Mouse (Mus musculus) hindbrain, embryonic 16.5 days (tissue): Measurements from ENCODE around the gene Ifit1bl1. TPM values are rescaled to one million over a fixed set of nuclear protein-coding genes. Genes with fewer than 3 reads are reported as not detected.
"Not testable (repeated sequence)": the region's sequence is repeated elsewhere in the genome, so short reads cannot be mapped to it uniquely, and the experiment has no call there.

Experiments
- ATAC-seq: fragments of 200-750 bp; cut with Nextera tagmentation; 2 replicates; pipeline ENCODE4 v1.8.0; 2017; ENCODE audit warnings: moderate TSS enrichment, moderate library complexity
- H3K27ac ChIP-seq: fragments of 300-500 bp; sonication (generic); 2 replicates; pipeline ENCODE4 v1.5.1; 2014; ENCODE audit warnings: low read depth, mild to moderate bottlenecking, control low read depth, low read length, moderate library complexity
- H3K27me3 ChIP-seq: fragments of 300-500 bp; sonication (generic); replicated peaks from 2 replicates; pipeline ENCODE4 v1.6.1; 2014; ENCODE audit warnings: low read length; ENCODE audit not compliant: control insufficient read depth, insufficient read depth
- H3K36me3 ChIP-seq: fragments of 300-500 bp; sonication (generic); 2 replicates; pipeline ENCODE4 v1.6.1; 2014; ENCODE audit warnings: mild to moderate bottlenecking, low read length, moderate library complexity, mixed read lengths; ENCODE audit not compliant: control insufficient read depth, insufficient read depth
- H3K4me1 ChIP-seq: fragments of 300-500 bp; sonication (generic); 2 replicates; pipeline ENCODE4 v1.6.1; 2014; ENCODE audit warnings: low read depth, low read length; ENCODE audit not compliant: control insufficient read depth, insufficient read depth
- H3K4me2 ChIP-seq: fragments of 300-500 bp; sonication (generic); 2 replicates; pipeline ENCODE4 v1.6.1; 2014; ENCODE audit warnings: mild to moderate bottlenecking, low read length, control low read depth, moderate library complexity
- H3K4me3 ChIP-seq: fragments of 300-500 bp; sonication (generic); 2 replicates; pipeline ENCODE4 v1.5.1; 2014; ENCODE audit warnings: mild to moderate bottlenecking, low read length, control low read depth, moderate library complexity
- H3K9ac ChIP-seq: fragments of 300-500 bp; sonication (generic); 2 replicates; pipeline ENCODE4 v1.6.1; 2014; ENCODE audit warnings: low read depth, mild to moderate bottlenecking, control low read depth, low read length, moderate library complexity
- H3K9me3 ChIP-seq: fragments of 300-500 bp; sonication (generic); 2 replicates; pipeline ENCODE4 v1.6.1; 2014; ENCODE audit warnings: mild to moderate bottlenecking, low read length, moderate library complexity; ENCODE audit not compliant: control insufficient read depth
- WGBS: fragments of 180-500 bp; shearing (Covaris S2); extraction: QIAGEN DNeasy Blood & Tissue Kit; methylation state at CpG from one replicate; pipeline ENCODE4 v1.1.7; 2014; 5-methylcytosine and 5-hydroxymethylcytosine counted together
- polyA plus RNA-seq: library from polyadenylated mRNA; unstranded; fragments of >200 nt; fragmentation: Nextera tagmentation; extraction: Ambion mirVana; gene quantifications from 2 replicates; pipeline ENCODE4 v1.2.1, GENCODE M21; 2015

Gene Ifit1bl1
- polyA plus RNA-seq, 1 experiment from 2014 or later, result 1.4 TPM

- 77% methylated on average over 2 of the region's 2 CpGs for WGBS
- no peaks in the 10 kb centered on the region for H3K9me3 ChIP-seq
- no peak overlapping the region for H3K27ac ChIP-seq
- ATAC-seq, result no peak
- H3K4me3 ChIP-seq, result no peak overlapping the region
- no peaks in the 10 kb centered on the region for H3K27me3 ChIP-seq
- no peak overlapping the region for H3K9ac ChIP-seq
- no peaks in the 10 kb centered on the region for H3K4me1 ChIP-seq
- H3K36me3 ChIP-seq, result no peaks in the 10 kb centered on the region
- H3K4me2 ChIP-seq, result no peak overlapping the region
Measured at GRCm38 (mm10) chr19:34627496-34627895, 25.7 kb upstream of the Ifit1bl1 start.

- H3K27me3 ChIP-seq, result no peaks in the 10 kb centered on the region
- 82% methylated on average over 4 of the region's 4 CpGs for WGBS
- H3K36me3 ChIP-seq, result no peaks in the 10 kb centered on the region
- H3K4me1 ChIP-seq, result no peaks in the 10 kb centered on the region
- H3K4me2 ChIP-seq, result no peak overlapping the region
- H3K9me3 ChIP-seq, result no peaks in the 10 kb centered on the region
- H3K9ac ChIP-seq, result no peak overlapping the region
- H3K27ac ChIP-seq, result no peak overlapping the region
- H3K4me3 ChIP-seq, result no peak overlapping the region
- ATAC-seq, result no peak
Measured at GRCm38 (mm10) chr19:34624663-34625062, 22.9 kb upstream of the Ifit1bl1 start.

DNA sequence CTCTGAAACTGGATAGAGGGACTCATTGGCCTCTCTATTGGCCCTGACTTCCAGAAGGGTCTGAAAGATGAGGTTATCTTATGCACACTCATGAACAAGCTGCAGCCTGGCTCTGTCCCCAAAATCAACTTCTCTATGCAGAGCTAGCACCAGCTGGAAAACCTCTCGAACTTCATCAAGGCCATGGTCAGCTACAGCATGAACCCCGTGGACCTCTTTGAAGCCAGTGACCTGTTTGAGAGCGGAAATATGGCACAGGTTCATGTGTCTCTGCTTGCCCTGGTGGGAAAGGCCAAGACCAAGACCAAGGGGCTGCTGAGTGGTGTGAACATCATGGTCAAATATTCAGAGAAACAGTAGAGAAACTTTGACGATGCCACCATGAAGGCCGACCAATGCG is 22.0 kb upstream of the Ifit1bl1 start:
- ATAC-seq, result no peak
- no peaks in the 10 kb centered on the region for H3K4me1 ChIP-seq
- H3K27me3 ChIP-seq, result no peaks in the 10 kb centered on the region
- H3K4me2 ChIP-seq, result no peak overlapping the region
- H3K4me3 ChIP-seq, result no peak overlapping the region
- H3K9ac ChIP-seq, result no peak overlapping the region
- H3K27ac ChIP-seq, result no peak overlapping the region
- no peaks in the 10 kb centered on the region for H3K36me3 ChIP-seq
- 94% methylated on average over 6 of the region's 6 CpGs for WGBS
- H3K9me3 ChIP-seq, result no peaks in the 10 kb centered on the region

- no peaks in the 10 kb centered on the region for H3K4me1 ChIP-seq
- no peak overlapping the region for H3K9ac ChIP-seq
- no peak overlapping the region for H3K4me3 ChIP-seq
- H3K9me3 ChIP-seq, result no peaks in the 10 kb centered on the region
- ATAC-seq, result no peak
- WGBS, result 91% methylated on average over 5 of the region's 5 CpGs
- no peaks in the 10 kb centered on the region for H3K27me3 ChIP-seq
- no peak overlapping the region for H3K4me2 ChIP-seq
- no peaks in the 10 kb centered on the region for H3K36me3 ChIP-seq
- H3K27ac ChIP-seq, result no peak overlapping the region
Measured at GRCm38 (mm10) chr19:34620871-34621270, 19.1 kb upstream of the Ifit1bl1 start.

DNA sequence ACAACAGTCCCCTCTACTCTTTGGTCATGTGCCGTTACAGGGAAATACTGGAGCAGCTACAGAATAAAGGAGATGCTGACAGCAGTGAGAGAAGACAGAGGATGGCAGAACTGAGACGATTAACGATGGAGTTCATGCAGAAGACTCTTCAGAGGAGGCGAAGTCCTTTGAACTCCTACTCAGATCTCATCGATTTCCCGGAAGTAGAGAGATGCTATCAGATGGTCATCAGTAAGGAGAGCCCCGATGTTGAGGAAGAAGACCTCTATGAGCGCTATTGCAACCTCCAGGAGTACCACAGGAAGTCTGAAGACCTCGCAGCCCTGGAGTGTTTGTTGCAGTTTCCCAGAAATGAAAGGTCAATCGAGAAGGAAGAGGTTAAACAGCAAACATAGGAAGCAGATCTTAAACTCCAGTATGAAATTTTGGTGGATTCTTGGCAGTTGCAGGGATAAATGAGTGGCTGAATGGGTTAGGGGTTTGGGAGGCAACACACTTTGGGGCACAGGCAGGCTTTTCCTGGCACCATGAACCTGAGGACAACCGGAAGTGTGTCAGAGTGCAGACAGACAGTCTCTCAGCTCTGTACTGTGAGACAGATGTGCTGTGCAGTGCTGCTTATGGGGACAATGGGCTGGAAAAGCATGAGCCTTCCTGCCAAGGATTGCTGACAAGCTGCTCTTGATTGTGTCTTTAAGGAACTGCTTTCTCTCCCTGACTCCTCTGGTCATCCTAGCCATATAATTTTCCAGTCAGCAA is 10.7 kb upstream of the Ifit1bl1 start:
- 83% methylated on average over 3 of the region's 11 CpGs for WGBS
- not testable (repeated sequence) for ATAC-seq, H3K36me3 ChIP-seq, H3K4me1 ChIP-seq, H3K9me3 ChIP-seq, H3K9ac ChIP-seq, H3K27me3 ChIP-seq, H3K4me3 ChIP-seq, H3K4me2 ChIP-seq, H3K27ac ChIP-seq

GRCm38 (mm10) chr19:34610118-34610517 is 8.4 kb upstream of the Ifit1bl1 start:
- not testable (repeated sequence) for H3K4me2 ChIP-seq, ATAC-seq, H3K27me3 ChIP-seq, H3K27ac ChIP-seq, H3K36me3 ChIP-seq, H3K4me1 ChIP-seq, H3K9ac ChIP-seq, H3K9me3 ChIP-seq, H3K4me3 ChIP-seq
- 76% methylated on average over 3 of the region's 3 CpGs for WGBS

DNA sequence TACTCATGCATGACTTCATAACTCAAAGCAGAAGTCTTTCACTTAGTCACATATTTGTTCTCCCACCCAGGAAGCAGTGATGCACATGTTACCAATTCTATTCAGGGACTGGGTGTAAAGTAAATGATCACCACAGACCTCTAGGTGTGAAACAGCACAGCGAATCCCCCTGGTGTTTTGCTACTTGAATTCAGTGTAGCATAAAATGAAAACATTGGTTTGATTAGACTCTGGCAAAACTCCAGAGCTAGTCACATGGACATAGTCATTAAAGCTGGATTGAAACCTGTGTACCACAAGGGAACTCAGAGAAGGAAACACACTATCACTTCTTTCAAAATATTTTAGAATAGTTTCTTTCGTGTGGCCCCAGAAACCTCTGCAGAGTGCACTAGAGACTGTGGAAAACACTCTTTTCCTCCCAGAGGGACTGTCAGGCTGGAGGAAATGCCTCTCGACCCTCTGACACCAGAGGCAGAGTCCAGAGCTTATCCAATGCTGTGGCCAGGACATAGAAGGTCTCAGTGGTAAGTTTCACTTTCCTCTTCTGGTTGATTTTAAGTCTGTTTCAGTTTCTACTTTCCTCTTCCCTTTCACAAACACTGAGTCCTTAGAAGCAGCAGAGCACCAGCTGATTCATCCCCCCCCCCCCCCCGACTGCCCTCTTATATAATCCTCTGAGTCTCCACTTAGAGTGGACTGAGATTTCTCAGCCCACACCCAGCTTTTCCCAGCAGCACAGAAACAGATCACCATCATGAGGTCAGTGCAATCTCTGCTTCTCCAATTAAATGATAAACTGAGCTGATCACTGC is 5.7 kb upstream of the Ifit1bl1 start, which contains the start of gene Ifit3b:
Ifit3b (plus strand) TSS at position 734 of the 815 bp plus-strand sequence.
- WGBS, result 55% methylated on average over 4 of the region's 4 CpGs
- H3K4me1 ChIP-seq, H3K4me3 ChIP-seq, H3K9me3 ChIP-seq, H3K36me3 ChIP-seq, H3K9ac ChIP-seq, H3K4me2 ChIP-seq, H3K27me3 ChIP-seq, H3K27ac ChIP-seq: not testable (repeated sequence)
- peak; percentile 84 for ATAC-seq

- no peak overlapping the region for H3K9ac ChIP-seq
- H3K9me3 ChIP-seq, result no peaks in the 10 kb centered on the region
- H3K27ac ChIP-seq, result no peak overlapping the region
- no peaks in the 10 kb centered on the region for H3K27me3 ChIP-seq
- H3K4me2 ChIP-seq, result no peak overlapping the region
- H3K4me3 ChIP-seq, result no peak overlapping the region
- WGBS, result 95% methylated on average over 3 of the region's 3 CpGs
- ATAC-seq, result no peak
- H3K4me1 ChIP-seq, result no peaks in the 10 kb centered on the region
- no peaks in the 10 kb centered on the region for H3K36me3 ChIP-seq
Measured at GRCm38 (mm10) chr19:34605472-34605871, 3.7 kb upstream of the Ifit1bl1 start.

DNA sequence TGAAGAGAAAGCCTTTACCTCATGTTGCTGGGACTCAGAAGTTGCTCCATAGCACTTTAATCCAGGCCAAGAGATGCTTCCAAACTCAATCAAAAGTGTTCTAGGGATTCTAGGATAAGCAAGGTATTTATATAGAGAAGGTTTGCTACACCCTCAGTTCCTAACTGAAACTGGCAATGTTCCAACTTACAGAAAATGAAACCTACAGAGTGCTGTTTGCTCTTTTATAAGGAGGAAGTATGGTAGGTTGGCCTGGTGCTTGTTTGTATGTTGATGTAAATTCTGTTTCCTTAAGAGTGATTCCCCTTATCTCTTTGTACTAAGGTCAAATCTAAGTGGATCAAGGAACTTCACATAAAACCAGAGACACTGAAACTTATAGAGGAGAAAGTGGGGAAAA is 2.5 kb downstream of the Ifit1bl1 start:
- not testable (repeated sequence) for H3K4me1 ChIP-seq, H3K4me2 ChIP-seq, H3K27me3 ChIP-seq, H3K9me3 ChIP-seq, H3K27ac ChIP-seq, H3K4me3 ChIP-seq, H3K36me3 ChIP-seq, ATAC-seq, H3K9ac ChIP-seq
